Mouse (Mus musculus) G1E (cell line): ENCODE results near the gene Tctex1d2. TPM values are rescaled to one million over a fixed set of nuclear protein-coding genes. Genes with fewer than 3 reads are reported as not detected.

Source experiments
- ATAC-seq: 2 replicates; pipeline ENCODE4 v1.8.0; 2016; ENCODE audit warnings: mild to moderate bottlenecking; ENCODE audit not compliant: insufficient number of reproducible peaks, poor library complexity, low FRiP score, severe bottlenecking; ENCODE audit errors: extremely low read depth
- DNase-seq: peaks from one replicate; pipeline ENCODE4 v3.0.0; 2012; ENCODE audit warnings: low spot score
- H3K27me3 ChIP-seq: 2 replicates; pipeline ENCODE4 v1.6.1; 2012; ENCODE audit warnings: mild to moderate bottlenecking, low read length, inconsistent platforms; ENCODE audit not compliant: insufficient read depth
- H3K36me3 ChIP-seq: replicated peaks from 2 replicates; pipeline ENCODE3; 2012; ENCODE audit warnings: mild to moderate bottlenecking, inconsistent platforms
- H3K4me1 ChIP-seq: 2 replicates; pipeline ENCODE4 v1.6.1; 2012; ENCODE audit warnings: low read depth, low read length, inconsistent platforms, mixed read lengths; ENCODE audit not compliant: insufficient read depth
- H3K4me3 ChIP-seq: 2 replicates; pipeline ENCODE4 v1.5.1; 2012; ENCODE audit warnings: low read depth, mild to moderate bottlenecking, inconsistent platforms, low read length, moderate library complexity, mixed read lengths
- H3K9me3 ChIP-seq: replicated peaks from 2 replicates; pipeline ENCODE4 v1.6.1; 2012; ENCODE audit warnings: inconsistent platforms
- CTCF ChIP-seq: IDR thresholded peaks from 2 replicates; pipeline ENCODE4 v1.5.1; 2012; ENCODE audit warnings: low read depth, low read length, inconsistent platforms, mixed read lengths
- GATA1 ChIP-seq: IDR thresholded peaks from 2 replicates; pipeline ENCODE4 v1.6.1; 2012; ENCODE audit warnings: borderline replicate concordance, low read length, inconsistent platforms, mixed read lengths
- GATA2 ChIP-seq: IDR thresholded peaks from 2 replicates; pipeline ENCODE4 v1.6.1; 2012; ENCODE audit warnings: low read depth, low read length, inconsistent platforms, borderline replicate concordance
- POLR2AphosphoS5 ChIP-seq: IDR thresholded peaks from 2 replicates; pipeline ENCODE4 v1.6.1; 2012; ENCODE audit warnings: low read depth, low read length, inconsistent platforms; ENCODE audit not compliant: insufficient replicate concordance
- TAL1 ChIP-seq: conservative IDR thresholded peaks from 2 replicates; pipeline ENCODE4 v1.6.1; 2012; ENCODE audit warnings: low read depth, low read length, inconsistent platforms, mixed read lengths
- polyA plus RNA-seq: library from polyadenylated mRNA; stranded (reverse); fragments of >175 nt; gene quantifications from 2 replicates; pipeline ENCODE4 v1.2.3, GENCODE M21; 2012
- total RNA-seq, 2 experiments: library from RNA; stranded (forward) in 1 of 2; stranded (reverse) in 1 of 2; fragments of 200-1000 nt in 1 of 2; fragments of >200 nt in 1 of 2; fragmentation: Nextera tagmentation in 1 of 2; gene quantifications; 2 replicates each; pipeline ENCODE4 v1.2.3; 2014 to 2017

Gene Tctex1d2
- total and polyA plus RNA-seq, 3 experiments, result 0.39 to 35.2 (median 10.8) TPM

DNA sequence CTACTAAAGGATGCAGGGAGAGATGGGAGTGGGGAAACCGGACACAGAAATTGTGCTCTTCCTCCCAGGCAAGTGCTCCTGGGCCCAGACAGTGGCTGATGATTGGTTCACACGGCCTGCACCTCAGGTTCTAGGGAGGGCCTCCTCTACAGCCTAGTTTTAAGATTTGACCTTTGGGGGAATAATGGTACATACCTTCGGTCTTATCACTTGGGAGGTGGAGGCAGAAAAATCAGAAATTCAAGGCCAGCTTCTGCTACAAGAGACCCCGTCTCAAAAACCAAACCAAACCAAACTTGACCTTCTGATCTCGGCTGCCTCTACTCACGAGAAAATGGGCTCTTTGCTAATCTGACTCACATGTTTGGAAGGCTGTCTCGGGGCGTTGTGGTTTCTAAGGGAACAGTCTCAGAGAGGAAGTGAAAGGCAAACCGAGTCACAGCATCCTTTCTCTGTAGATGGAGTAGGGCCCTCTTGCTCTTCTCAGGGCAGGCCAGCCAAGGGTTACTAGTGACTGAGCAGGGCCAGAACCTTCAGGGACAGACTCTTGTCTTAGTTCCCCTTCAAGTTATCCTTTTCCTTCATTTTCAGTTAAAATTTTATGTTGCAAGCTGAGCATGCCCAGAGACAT lies 18.1 kb upstream of the Tctex1d2 start:
- Histone ChIP-seq H3K36me3 (no peaks in the 10 kb centered on the region), H3K4me1 (peaks cover 18% of the 10 kb centered on the region), H3K9me3 (no peaks in the 10 kb centered on the region), H3K4me3 (no peak overlapping the region), H3K27me3 (no peaks in the 10 kb centered on the region; the same call in 1 of the 2 replicates)
- TF ChIP-seq GATA1, result no peak
- no peak for TF ChIP-seq CTCF
- no peak for TF ChIP-seq GATA2
- TF ChIP-seq TAL1, result no peak
- TF ChIP-seq POLR2AphosphoS5, result no peak
- DNase-seq (no peak), ATAC-seq (no peak)

- ATAC-seq (no peak), DNase-seq (no peak)
- H3K4me3 ChIP-seq, result no peak overlapping the region
- peaks cover 24% of the 10 kb centered on the region for H3K4me1 ChIP-seq
- TF ChIP-seq POLR2AphosphoS5 (no peak), TAL1 (no peak), GATA1 (no peak), GATA2 (no peak), CTCF (no peak)
- H3K27me3 ChIP-seq, result peaks cover 7% of the 10 kb centered on the region
- no peaks in the 10 kb centered on the region for H3K36me3 ChIP-seq
- H3K9me3 ChIP-seq, result no peaks in the 10 kb centered on the region
Observed at GRCm38 (mm10) chr16:32402818-32403217, 16.7 kb upstream of the Tctex1d2 start.

GRCm38 (mm10) chr16:32405716-32406115 lies 13.8 kb upstream of the Tctex1d2 start:
- peaks cover 12% of the 10 kb centered on the region for H3K27me3 ChIP-seq
- TF ChIP-seq POLR2AphosphoS5, result no peak
- peaks cover 21% of the 10 kb centered on the region for H3K4me1 ChIP-seq
- no peaks in the 10 kb centered on the region for H3K9me3 ChIP-seq
- DNase-seq, result no peak
- ATAC-seq, result no peak
- no peak overlapping the region for H3K4me3 ChIP-seq
- no peaks in the 10 kb centered on the region for H3K36me3 ChIP-seq

- no peaks in the 10 kb centered on the region for H3K36me3 ChIP-seq
- H3K4me1 ChIP-seq, result peaks cover 15% of the 10 kb centered on the region
- DNase-seq (no peak), ATAC-seq (no peak)
- TF ChIP-seq TAL1, result no peak
- no peak for TF ChIP-seq GATA2
- TF ChIP-seq POLR2AphosphoS5, result no peak
- TF ChIP-seq CTCF, result no peak
- TF ChIP-seq GATA1, result no peak
- peaks cover 12% of the 10 kb centered on the region for H3K27me3 ChIP-seq
- no peak overlapping the region for H3K4me3 ChIP-seq
- H3K9me3 ChIP-seq, result no peaks in the 10 kb centered on the region
Observed at GRCm38 (mm10) chr16:32406671-32407070, 12.8 kb upstream of the Tctex1d2 start.

DNA sequence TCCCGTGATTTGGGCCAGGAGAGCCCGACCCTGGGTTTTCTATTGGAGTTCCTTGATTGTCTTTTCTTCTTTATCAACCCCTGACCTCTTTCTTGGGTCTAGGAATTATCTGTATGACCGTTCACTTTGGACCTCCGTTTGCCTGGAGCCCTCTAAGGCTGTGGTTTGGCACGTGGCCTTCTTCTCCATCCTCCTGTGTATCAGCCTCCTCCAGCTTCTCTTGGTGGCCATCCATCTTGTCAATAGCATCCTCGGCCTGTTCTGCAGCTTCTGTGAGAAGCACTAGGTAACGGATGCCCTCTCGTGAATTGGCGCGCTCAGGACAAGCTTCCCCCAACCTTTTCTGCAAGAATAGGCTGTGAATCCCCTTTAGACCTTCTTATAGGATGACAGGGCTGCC lies 11.8 kb upstream of the Tctex1d2 start:
- ATAC-seq, result no peak
- no peak for TF ChIP-seq CTCF
- TF ChIP-seq TAL1, result no peak
- no peak for TF ChIP-seq GATA1

DNA sequence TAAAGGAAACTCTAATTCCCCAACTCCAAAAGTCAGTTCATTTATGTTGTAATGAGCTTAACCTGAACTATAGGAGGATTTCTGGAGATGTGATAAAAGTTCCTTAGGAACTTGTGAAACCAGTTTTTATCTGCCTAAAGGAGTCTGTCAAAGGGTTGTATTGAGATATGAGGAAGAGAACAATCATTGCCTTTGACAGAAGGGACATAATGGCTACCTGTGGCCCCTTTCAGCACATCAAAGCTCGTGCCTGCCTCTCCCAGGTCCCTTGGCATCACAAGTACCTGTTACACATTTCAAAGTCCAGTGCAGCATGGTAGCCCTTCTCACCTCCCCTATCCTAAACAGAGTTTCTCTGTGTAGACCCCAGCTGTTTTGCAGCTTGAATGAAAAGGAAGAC lies 2.0 kb upstream of the Tctex1d2 start:
- Histone ChIP-seq H3K36me3 (no peaks in the 10 kb centered on the region), H3K27me3 (no peaks in the 10 kb centered on the region), H3K4me1 (peaks cover 24% of the 10 kb centered on the region), H3K4me3 (no peak overlapping the region), H3K9me3 (peaks cover 15% of the 10 kb centered on the region)
- no peak for DNase-seq
- ATAC-seq, result no peak
- TF ChIP-seq GATA2 (no peak), CTCF (no peak), TAL1 (no peak), POLR2AphosphoS5 (no peak), GATA1 (no peak)

More for the DNA sequence above, 11.8 kb upstream of the Tctex1d2 start:
- DNase-seq, result no peak
- Histone ChIP-seq H3K27me3 (peaks cover 12% of the 10 kb centered on the region), H3K4me3 (no peak overlapping the region), H3K36me3 (no peaks in the 10 kb centered on the region), H3K4me1 (peaks cover 14% of the 10 kb centered on the region), H3K9me3 (no peaks in the 10 kb centered on the region)

DNA sequence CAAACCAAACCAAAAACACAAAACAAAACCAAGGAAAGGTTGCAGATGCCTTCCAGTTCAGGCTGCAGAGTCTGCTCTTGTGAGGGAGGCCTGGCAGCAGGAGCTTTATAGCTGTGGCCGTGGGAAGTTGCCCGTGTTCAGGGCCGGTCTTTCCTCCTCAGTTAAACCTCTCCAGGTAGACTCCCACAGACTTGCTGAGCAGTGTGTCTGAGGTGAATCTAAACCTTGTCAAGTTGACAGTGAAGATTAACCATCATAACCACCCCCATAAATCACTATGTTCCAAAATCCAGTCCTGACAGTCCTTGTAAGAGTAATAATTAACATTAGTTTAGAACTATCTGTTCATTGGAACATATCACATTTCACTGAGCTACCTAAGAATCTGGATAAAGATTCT lies 8.0 kb downstream of the Tctex1d2 start:
- ATAC-seq (no peak), DNase-seq (no peak)
- Histone ChIP-seq H3K4me1 (peaks cover 33% of the 10 kb centered on the region), H3K9me3 (no peaks in the 10 kb centered on the region), H3K36me3 (peaks cover 18% of the 10 kb centered on the region), H3K4me3 (no peak overlapping the region), H3K27me3 (no peaks in the 10 kb centered on the region)
- no peak for TF ChIP-seq CTCF
- TF ChIP-seq POLR2AphosphoS5, result no peak
- no peak for TF ChIP-seq GATA2
